Mouse (Mus musculus): ENCODE data around the gene Cpn1. TPM values are rescaled to one million over a fixed set of nuclear protein-coding genes. Genes with fewer than 3 reads are reported as not detected.
A peak's percentile ranks its signal among the peaks of the same experiment; 100 is the strongest.

Gene Cpn1
- polyA plus RNA-seq, 1 experiment from 2014 or later, result 46.1 TPM

- H3K9me3 ChIP-seq (replicated peaks), result no peaks in the 10 kb centered on the region
- no peak overlapping the region for H3K9ac ChIP-seq
- no peaks in the 10 kb centered on the region for H3K36me3 ChIP-seq
- H3K4me2 ChIP-seq, result no peak overlapping the region
- peaks cover under 1% of the 10 kb centered on the region; the same call in 1 of the 2 replicates for H3K27me3 ChIP-seq
- no peak overlapping the region for H3K27ac ChIP-seq
- ATAC-seq (ENCODE audit: low read depth) (no peak), DNase-seq (no peak)
- no peaks in the 10 kb centered on the region for H3K4me1 ChIP-seq (replicated peaks)
- no peak overlapping the region for H3K4me3 ChIP-seq (replicated peaks)
- WGBS (ENCODE audit: insufficient replicate concordance), result 85% methylated on average over 17 of the region's 17 CpGs
These were observed 5.6 kb downstream of the Cpn1 start for GRCm38 (mm10) chr19:43980711-43981110.

GRCm38 (mm10) chr19:43977799-43978198, 8.6 kb downstream of the Cpn1 start:
- ATAC-seq (ENCODE audit: low read depth), result no peak
- no peaks in the 10 kb centered on the region for H3K36me3 ChIP-seq
- H3K4me1 ChIP-seq (replicated peaks), result no peaks in the 10 kb centered on the region
- DNase-seq, result no peak
- 57% methylated on average over 3 of the region's 3 CpGs for WGBS (ENCODE audit: insufficient replicate concordance)
- no peak overlapping the region for H3K9ac ChIP-seq
- H3K9me3 ChIP-seq (replicated peaks), result no peaks in the 10 kb centered on the region
- H3K4me2 ChIP-seq, result no peak overlapping the region
- H3K27me3 ChIP-seq, result no peaks in the 10 kb centered on the region
- H3K4me3 ChIP-seq (replicated peaks), result no peak overlapping the region
- H3K27ac ChIP-seq, result no peak overlapping the region

GRCm38 (mm10) chr19:43976661-43977060, 9.7 kb downstream of the Cpn1 start:
- WGBS (ENCODE audit: insufficient replicate concordance), result 58% methylated on average over 6 of the region's 6 CpGs
- H3K4me3 ChIP-seq (replicated peaks), result no peak overlapping the region
- DNase-seq (peak; percentile 12), ATAC-seq (ENCODE audit: low read depth) (peak; percentile 34; the same call in 1 of the 2 replicates)
- H3K27me3 ChIP-seq, result no peaks in the 10 kb centered on the region
- H3K36me3 ChIP-seq, result no peaks in the 10 kb centered on the region
- H3K4me2 ChIP-seq, result no peak overlapping the region
- no peaks in the 10 kb centered on the region for H3K4me1 ChIP-seq (replicated peaks)
- H3K27ac ChIP-seq, result no peak overlapping the region
- no peak overlapping the region for H3K9ac ChIP-seq
- no peaks in the 10 kb centered on the region for H3K9me3 ChIP-seq (replicated peaks)

GRCm38 (mm10) chr19:43974221-43974620, 12.1 kb downstream of the Cpn1 start:
- ATAC-seq (ENCODE audit: low read depth) (no peak), DNase-seq (no peak)
- H3K9me3 ChIP-seq (replicated peaks), result no peaks in the 10 kb centered on the region
- H3K4me1 ChIP-seq (replicated peaks), result no peaks in the 10 kb centered on the region
- no peak overlapping the region for H3K27ac ChIP-seq
- no peak overlapping the region for H3K4me3 ChIP-seq (replicated peaks)
- H3K9ac ChIP-seq, result no peak overlapping the region
- 65% methylated on average over 6 of the region's 6 CpGs for WGBS (ENCODE audit: insufficient replicate concordance)
- no peaks in the 10 kb centered on the region for H3K27me3 ChIP-seq
- H3K36me3 ChIP-seq, result no peaks in the 10 kb centered on the region
- H3K4me2 ChIP-seq, result no peak overlapping the region

- no peak overlapping the region for H3K9ac ChIP-seq
- 57% methylated on average over 9 of the region's 9 CpGs for WGBS (ENCODE audit: insufficient replicate concordance)
- H3K4me3 ChIP-seq (replicated peaks), result no peak overlapping the region
- no peak overlapping the region for H3K27ac ChIP-seq
- no peak overlapping the region for H3K4me2 ChIP-seq
- DNase-seq (no peak), ATAC-seq (ENCODE audit: low read depth) (no peak)
- H3K4me1 ChIP-seq (replicated peaks), result no peaks in the 10 kb centered on the region
- no peaks in the 10 kb centered on the region for H3K27me3 ChIP-seq
- H3K36me3 ChIP-seq, result no peaks in the 10 kb centered on the region
- H3K9me3 ChIP-seq (replicated peaks), result no peaks in the 10 kb centered on the region
These were observed 12.6 kb downstream of the Cpn1 start for GRCm38 (mm10) chr19:43973711-43974110.

GRCm38 (mm10) chr19:43972129-43972528, 14.2 kb downstream of the Cpn1 start:
- no peaks in the 10 kb centered on the region for H3K9me3 ChIP-seq (replicated peaks)
- no peaks in the 10 kb centered on the region for H3K36me3 ChIP-seq
- no peak overlapping the region for H3K4me2 ChIP-seq
- DNase-seq, result no peak
- no peak for ATAC-seq (ENCODE audit: low read depth)
- no peaks in the 10 kb centered on the region for H3K4me1 ChIP-seq (replicated peaks)
- 75% methylated on average over 8 of the region's 8 CpGs for WGBS (ENCODE audit: insufficient replicate concordance)
- no peaks in the 10 kb centered on the region for H3K27me3 ChIP-seq
- no peak overlapping the region for H3K4me3 ChIP-seq (replicated peaks)
- H3K9ac ChIP-seq, result no peak overlapping the region
- H3K27ac ChIP-seq, result no peak overlapping the region

- Histone ChIP-seq H3K36me3 (0 out of 2 replicates have a peak, but pooled peaks cover 2% of the 10 kb centered on the region), H3K4me3 (replicated peaks) (no peak overlapping the region), H3K9me3 (replicated peaks) (no peaks in the 10 kb centered on the region), H3K4me2 (no peak overlapping the region), H3K27me3 (no peaks in the 10 kb centered on the region), H3K27ac (no peak overlapping the region), H3K4me1 (replicated peaks) (no peaks in the 10 kb centered on the region), H3K9ac (no peak overlapping the region)
- no peak for DNase-seq
- WGBS (ENCODE audit: insufficient replicate concordance), result 47% methylated on average over 10 of the region's 11 CpGs
- ATAC-seq (ENCODE audit: low read depth), result no peak
These were observed 17.8 kb downstream of the Cpn1 start for GRCm38 (mm10) chr19:43968436-43969026.

- no peaks in the 10 kb centered on the region for H3K4me1 ChIP-seq (replicated peaks)
- no peak for DNase-seq
These were observed 19.9 kb downstream of the Cpn1 start for GRCm38 (mm10) chr19:43966481-43966880.

GRCm38 (mm10) chr19:43965496-43966085, 20.8 kb downstream of the Cpn1 start:
- no peaks in the 10 kb centered on the region for H3K9me3 ChIP-seq (replicated peaks)
- ATAC-seq (ENCODE audit: low read depth) (no peak), DNase-seq (no peak)
- 56% methylated on average over 11 of the region's 11 CpGs for WGBS (ENCODE audit: insufficient replicate concordance)
- no peak overlapping the region for H3K4me2 ChIP-seq
- 0 out of 2 replicates have a peak, but pooled peaks cover 2% of the 10 kb centered on the region for H3K36me3 ChIP-seq
- H3K4me1 ChIP-seq (replicated peaks), result no peaks in the 10 kb centered on the region
- H3K27me3 ChIP-seq, result no peaks in the 10 kb centered on the region
- no peak overlapping the region for H3K27ac ChIP-seq
- no peak overlapping the region for H3K9ac ChIP-seq
- H3K4me3 ChIP-seq (replicated peaks), result no peak overlapping the region

More at GRCm38 (mm10) chr19:43966481-43966880, 19.9 kb downstream of the Cpn1 start:
- H3K36me3 ChIP-seq, result 0 out of 2 replicates have a peak, but pooled peaks cover 2% of the 10 kb centered on the region
- H3K4me2 ChIP-seq, result no peak overlapping the region
- no peak overlapping the region for H3K9ac ChIP-seq
- H3K9me3 ChIP-seq (replicated peaks), result no peaks in the 10 kb centered on the region
- no peak overlapping the region for H3K27ac ChIP-seq
- no peak for ATAC-seq (ENCODE audit: low read depth)
- WGBS (ENCODE audit: insufficient replicate concordance), result 53% methylated on average over 2 of the region's 2 CpGs
- no peak overlapping the region for H3K4me3 ChIP-seq (replicated peaks)
- no peaks in the 10 kb centered on the region for H3K27me3 ChIP-seq

- Histone ChIP-seq H3K27ac (no peak overlapping the region), H3K9me3 (replicated peaks) (no peaks in the 10 kb centered on the region)
- 51% methylated on average over 9 of the region's 9 CpGs for WGBS (ENCODE audit: insufficient replicate concordance)
These were observed 23.6 kb downstream of the Cpn1 start for GRCm38 (mm10) chr19:43962795-43963194.

GRCm38 (mm10) chr19:43961185-43961584, 25.2 kb downstream of the Cpn1 start:
- Histone ChIP-seq H3K27ac (no peak overlapping the region), H3K4me3 (replicated peaks) (no peak overlapping the region), H3K4me1 (replicated peaks) (no peaks in the 10 kb centered on the region), H3K36me3 (0 out of 2 replicates have a peak, but pooled peaks cover 2% of the 10 kb centered on the region), H3K9me3 (replicated peaks) (no peaks in the 10 kb centered on the region), H3K9ac (no peak overlapping the region), H3K4me2 (no peak overlapping the region), H3K27me3 (no peaks in the 10 kb centered on the region)
- WGBS (ENCODE audit: insufficient replicate concordance), result 57% methylated on average over 2 of the region's 2 CpGs
- ATAC-seq (ENCODE audit: low read depth) (no peak), DNase-seq (no peak)

More at GRCm38 (mm10) chr19:43962795-43963194, 23.6 kb downstream of the Cpn1 start:
- H3K4me3 ChIP-seq (replicated peaks), result no peak overlapping the region
- 0 out of 2 replicates have a peak, but pooled peaks cover 2% of the 10 kb centered on the region for H3K36me3 ChIP-seq
- H3K27me3 ChIP-seq, result no peaks in the 10 kb centered on the region
- no peak overlapping the region for H3K4me2 ChIP-seq
- DNase-seq (no peak), ATAC-seq (ENCODE audit: low read depth) (no peak)
- H3K9ac ChIP-seq, result no peak overlapping the region
- no peaks in the 10 kb centered on the region for H3K4me1 ChIP-seq (replicated peaks)

GRCm38 (mm10) chr19:43960014-43960413, 26.3 kb downstream of the Cpn1 start:
- no peaks in the 10 kb centered on the region for H3K36me3 ChIP-seq
- H3K4me3 ChIP-seq (replicated peaks), result no peak overlapping the region
- H3K4me1 ChIP-seq (replicated peaks), result no peaks in the 10 kb centered on the region
- no peak overlapping the region for H3K9ac ChIP-seq
- no peak for ATAC-seq (ENCODE audit: low read depth)
- WGBS (ENCODE audit: insufficient replicate concordance), result 69% methylated on average over 11 of the region's 11 CpGs
- H3K9me3 ChIP-seq (replicated peaks), result no peaks in the 10 kb centered on the region
- H3K27ac ChIP-seq, result no peak overlapping the region
- no peaks in the 10 kb centered on the region for H3K27me3 ChIP-seq
- no peak for DNase-seq
- no peak overlapping the region for H3K4me2 ChIP-seq
